Mouse (Mus musculus) lung, embryonic 16.5 days (tissue): ENCODE results near the gene Naga. TPM values are rescaled to one million over a fixed set of nuclear protein-coding genes. Genes with fewer than 3 reads are reported as not detected.

Experiments
- ATAC-seq: fragments of 200-750 bp; cut with Nextera tagmentation; 2 replicates; pipeline ENCODE4 v1.8.0; 2017; ENCODE audit warnings: low read depth, mild to moderate bottlenecking, moderate library complexity
- H3K27ac ChIP-seq: fragments of 300-500 bp; sonication (generic); 2 replicates; pipeline ENCODE4 v1.5.1; 2014; ENCODE audit warnings: mild to moderate bottlenecking, control low read depth, low read length
- H3K27me3 ChIP-seq: fragments of 300-500 bp; sonication (generic); 2 replicates; pipeline ENCODE4 v1.6.1; 2014; ENCODE audit warnings: low read depth, low read length, mixed read lengths; ENCODE audit not compliant: control insufficient read depth, insufficient read depth
- H3K36me3 ChIP-seq: fragments of 300-500 bp; sonication (generic); 2 replicates; pipeline ENCODE4 v1.6.1; 2014; ENCODE audit warnings: low read length; ENCODE audit not compliant: control insufficient read depth, insufficient read depth
- H3K4me1 ChIP-seq: fragments of 300-500 bp; sonication (generic); replicated peaks from 2 replicates; pipeline ENCODE4 v1.6.1; 2014; ENCODE audit warnings: low read length, mixed read lengths; ENCODE audit not compliant: control insufficient read depth, insufficient read depth
- H3K4me2 ChIP-seq: fragments of 300-500 bp; sonication (generic); 2 replicates; pipeline ENCODE4 v1.6.1; 2014; ENCODE audit warnings: low read depth, low read length, control low read depth
- H3K4me3 ChIP-seq: fragments of 300-500 bp; sonication (generic); 2 replicates; pipeline ENCODE4 v1.5.1; 2014; ENCODE audit warnings: mild to moderate bottlenecking, low read length, control low read depth
- H3K9ac ChIP-seq: fragments of 300-500 bp; sonication (generic); 2 replicates; pipeline ENCODE4 v1.6.1; 2014; ENCODE audit warnings: low read length, control low read depth
- H3K9me3 ChIP-seq: fragments of 300-500 bp; sonication (generic); 2 replicates; pipeline ENCODE4 v1.6.1; 2016; ENCODE audit warnings: low read length; ENCODE audit not compliant: control insufficient read depth
- WGBS: fragments of 180-500 bp; shearing (Covaris S2); extraction: QIAGEN DNeasy Blood & Tissue Kit; methylation state at CpG from one replicate; pipeline ENCODE4 v1.1.7; 2014; 5-methylcytosine and 5-hydroxymethylcytosine counted together
- polyA plus RNA-seq: library from polyadenylated mRNA; unstranded; fragments of >200 nt; fragmentation: Nextera tagmentation; extraction: Ambion mirVana; gene quantifications from 2 replicates; pipeline ENCODE4 v1.2.1, GENCODE M21; 2015

Gene Naga
- polyA plus RNA-seq, 1 experiment from 2014 or later, result 55.9 TPM

- WGBS, result 69% methylated on average over 3 of the region's 4 CpGs
- ATAC-seq, result peak; percentile 41; the same call in 1 of the 2 replicates
- no peaks in the 10 kb centered on the region for H3K27me3 ChIP-seq
Measured at GRCm38 (mm10) chr15:82362234-82362633, 23.5 kb upstream of the Naga start.

GRCm38 (mm10) chr15:82361459-82362018 is 22.8 kb upstream of the Naga start:
- no peak overlapping the region for H3K4me2 ChIP-seq
- H3K36me3 ChIP-seq, result no peaks in the 10 kb centered on the region
- no peaks in the 10 kb centered on the region for H3K27me3 ChIP-seq
- H3K4me1 ChIP-seq, result 0 out of 2 replicates have a peak, but pooled peaks cover 2% of the 10 kb centered on the region
- no peak overlapping the region for H3K4me3 ChIP-seq
- 67% methylated on average over 11 of the region's 11 CpGs for WGBS
- peak overlapping the region; percentile 30; the same call in 1 of the 2 replicates for H3K27ac ChIP-seq
- peak; percentile 79 for ATAC-seq
- no peak overlapping the region for H3K9ac ChIP-seq
- no peaks in the 10 kb centered on the region for H3K9me3 ChIP-seq

More at GRCm38 (mm10) chr15:82362234-82362633, 23.5 kb upstream of the Naga start:
- Histone ChIP-seq H3K4me2 (no peak overlapping the region), H3K9me3 (no peaks in the 10 kb centered on the region), H3K4me1 (0 out of 2 replicates have a peak, but pooled peaks cover 2% of the 10 kb centered on the region), H3K4me3 (no peak overlapping the region), H3K9ac (no peak overlapping the region), H3K36me3 (no peaks in the 10 kb centered on the region), H3K27ac (no peak overlapping the region)

- 52% methylated on average over 22 of the region's 22 CpGs for WGBS
- Histone ChIP-seq H3K4me2 (no peak overlapping the region), H3K9me3 (no peaks in the 10 kb centered on the region), H3K36me3 (no peaks in the 10 kb centered on the region), H3K9ac (peak overlapping the region; percentile 25; the same call in 1 of the 2 replicates), H3K4me1 (peaks cover 5% of the 10 kb centered on the region; the same call in 1 of the 2 replicates), H3K27me3 (no peaks in the 10 kb centered on the region), H3K4me3 (no peak overlapping the region), H3K27ac (no peak overlapping the region)
- no peak for ATAC-seq
Measured at GRCm38 (mm10) chr15:82358431-82359260, 19.9 kb upstream of the Naga start.

- ATAC-seq, result peak; percentile 100
- H3K4me3 ChIP-seq, result peak within 1 kb of the TSS; percentile 90
- peak within 1 kb of the TSS; percentile 81 for H3K4me2 ChIP-seq
- H3K27me3 ChIP-seq, result no peaks in the 10 kb centered on the region
- H3K9ac ChIP-seq, result peak within 1 kb of the TSS; percentile 97
- under 1% methylated on average over 57 of the region's 57 CpGs for WGBS
- no peaks in the 10 kb centered on the region for H3K9me3 ChIP-seq
- peaks cover 10% of the 10 kb centered on the region for H3K4me1 ChIP-seq
- H3K27ac ChIP-seq, result peak within 1 kb of the TSS; percentile 95
- peaks cover 16% of the 10 kb centered on the region for H3K36me3 ChIP-seq
Measured at GRCm38 (mm10) chr15:82354126-82354945, 15.6 kb upstream of the Naga start, which contains the start of gene Ndufa6. Ndufa6 (minus strand) TSS chr15:82354322.

- H3K9ac ChIP-seq, result peak overlapping the region; percentile 97
- no peaks in the 10 kb centered on the region for H3K27me3 ChIP-seq
- under 1% methylated on average over 23 of the region's 23 CpGs for WGBS
- peak overlapping the region; percentile 81 for H3K4me2 ChIP-seq
- ATAC-seq, result peak; percentile 17; the same call in 1 of the 2 replicates
- peaks cover 10% of the 10 kb centered on the region for H3K4me1 ChIP-seq
- H3K27ac ChIP-seq, result peak overlapping the region; percentile 67
- H3K36me3 ChIP-seq, result peaks cover 22% of the 10 kb centered on the region
- H3K9me3 ChIP-seq, result no peaks in the 10 kb centered on the region
- H3K4me3 ChIP-seq, result peak overlapping the region; percentile 90
Measured at GRCm38 (mm10) chr15:82353745-82354113, 15.0 kb upstream of the Naga start.

- no peaks in the 10 kb centered on the region for H3K27me3 ChIP-seq
- ATAC-seq, result no peak
- peak overlapping the region; percentile 97 for H3K9ac ChIP-seq
- H3K9me3 ChIP-seq, result no peaks in the 10 kb centered on the region
- H3K36me3 ChIP-seq, result peaks cover 26% of the 10 kb centered on the region
- peak overlapping the region; percentile 81 for H3K4me2 ChIP-seq
- H3K4me1 ChIP-seq, result peaks cover 10% of the 10 kb centered on the region
- peak overlapping the region; percentile 90 for H3K4me3 ChIP-seq
- WGBS, result 21% methylated on average over 14 of the region's 14 CpGs
- H3K27ac ChIP-seq, result peak overlapping the region; percentile 67
Measured at GRCm38 (mm10) chr15:82353078-82353744, 14.5 kb upstream of the Naga start.

- no peak overlapping the region for H3K4me2 ChIP-seq
- no peak overlapping the region for H3K27ac ChIP-seq
- no peak for ATAC-seq
- H3K4me1 ChIP-seq, result peaks cover 19% of the 10 kb centered on the region
- whole genome bisulfite sequencing, result 76% methylated on average over 3 of the region's 3 CpGs
- no peak overlapping the region for H3K4me3 ChIP-seq
- no peak overlapping the region for H3K9ac ChIP-seq
- no peaks in the 10 kb centered on the region for H3K9me3 ChIP-seq
- H3K27me3 ChIP-seq, result no peaks in the 10 kb centered on the region
- H3K36me3 ChIP-seq, result peaks cover 28% of the 10 kb centered on the region
Measured at GRCm38 (mm10) chr15:82351480-82351879, 12.8 kb upstream of the Naga start.

- Histone ChIP-seq H3K9ac (no peak overlapping the region), H3K4me3 (no peak overlapping the region), H3K27ac (no peak overlapping the region), H3K4me1 (peaks cover 19% of the 10 kb centered on the region), H3K4me2 (no peak overlapping the region), H3K27me3 (no peaks in the 10 kb centered on the region), H3K36me3 (peaks cover 28% of the 10 kb centered on the region), H3K9me3 (no peaks in the 10 kb centered on the region)
- ATAC-seq, result no peak
- 82% methylated on average over 4 of the region's 4 CpGs for WGBS
Measured at GRCm38 (mm10) chr15:82350349-82350748, 11.6 kb upstream of the Naga start.
